Mouse (Mus musculus) subcutaneous adipose tissue, adult 2 months (tissue): ENCODE measurements around the gene Rlim. TPM values are rescaled to one million over a fixed set of nuclear protein-coding genes. Genes with fewer than 3 reads are reported as not detected.

Source experiments
- polyA plus RNA-seq: library from polyadenylated mRNA; depleted of rRNA; stranded (reverse); fragments of >200 nt; gene quantifications from 2 replicates; pipeline ENCODE4 v1.2.3, GENCODE M21; 2012; ENCODE audit warnings: low replicate concordance; rRNA removed

Rlim gene
- polyA plus RNA-seq, result 5.6 and 8.3 TPM in 2 replicates

DNA sequence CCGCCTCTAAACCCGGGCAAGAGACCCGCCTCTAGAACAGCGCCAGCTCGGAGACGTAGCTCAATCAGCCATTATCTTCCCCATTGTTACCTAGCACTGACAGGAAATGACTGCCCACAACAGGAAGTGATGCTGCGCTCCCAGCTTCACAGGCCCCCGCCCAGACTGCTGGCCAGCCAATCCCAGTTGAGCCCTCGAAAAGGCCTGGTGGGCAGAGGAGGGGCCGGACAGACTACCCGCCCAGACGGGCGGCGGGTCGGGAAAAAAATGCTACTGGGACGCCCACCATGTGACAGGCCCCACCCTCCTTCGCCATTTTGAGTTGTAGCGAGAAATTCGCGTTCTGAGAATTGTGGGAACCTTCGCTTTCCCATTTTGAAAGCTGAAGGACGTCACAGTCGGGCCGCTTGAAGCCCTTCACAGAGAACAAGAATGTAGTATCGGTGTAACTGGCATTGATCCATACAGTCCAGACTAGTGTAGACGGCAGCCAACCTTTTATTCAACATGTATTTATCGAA lies at the start of gene Rlim:
Rlim (minus strand) TSS at position 116 of the 521 bp plus-strand sequence.

Other genes starting within 250 kb of the Rlim start
- gene Slc16a2, start 159.3 kb downstream of the Rlim start, polyA plus RNA-seq, result 9.0 and 56.6 TPM in 2 replicates
- 0.01 and 0.45 TPM in 2 replicates for gene Nexmif, start 219.9 kb upstream of the Rlim start, polyA plus RNA-seq